Mouse (Mus musculus) ES-E14 (cell line): Measurements from ENCODE around the gene Lmf1. TPM values are rescaled to one million over a fixed set of nuclear protein-coding genes. Genes with fewer than 3 reads are reported as not detected.
A peak's percentile ranks its signal among the peaks of the same experiment; 100 is the strongest.

Source experiments
- DNase-seq: peaks from one replicate; pipeline ENCODE4 v3.0.0-alpha.2; 2013; ENCODE audit warnings: low read depth, low spot score
- H3K27ac ChIP-seq: 2 replicates; pipeline ENCODE4 v1.5.1; 2012; ENCODE audit warnings: low read depth, mild to moderate bottlenecking, low read length, moderate library complexity, mixed read lengths; ENCODE audit not compliant: poor library complexity, insufficient read depth, severe bottlenecking
- H3K36me3 ChIP-seq: 2 replicates; pipeline ENCODE4 v1.6.1; 2012; ENCODE audit warnings: mild to moderate bottlenecking, low read length, moderate library complexity, mixed read lengths; ENCODE audit not compliant: control insufficient read depth, poor library complexity, insufficient read depth, severe bottlenecking
- H3K4me1 ChIP-seq, 2 experiments: fragments of 150-350 bp in 1 of 2; sonication (generic) in 1 of 2; 2 replicates each; pipeline ENCODE4 v1.6.1; 2012; ENCODE audit warnings: low read length in 2 of 2, mild to moderate bottlenecking in 1 of 2, mixed read lengths in 1 of 2; ENCODE audit not compliant: control insufficient read depth in 2 of 2, insufficient read depth in 2 of 2, poor library complexity in 1 of 2
- H3K4me3 ChIP-seq, 2 experiments: fragments of 150-350 bp in 1 of 2; sonication (generic) in 1 of 2; 2 replicates each; pipeline ENCODE4 v1.5.1; 2012; ENCODE audit warnings: low read length in 2 of 2, low read depth in 1 of 2, mild to moderate bottlenecking in 1 of 2, mixed read lengths in 1 of 2; ENCODE audit not compliant: insufficient read depth in 1 of 2, poor library complexity in 1 of 2, severe bottlenecking in 1 of 2
- H3K9ac ChIP-seq: 2 replicates; pipeline ENCODE4 v1.6.1; 2012; ENCODE audit warnings: low read depth, mild to moderate bottlenecking, low read length, mixed read lengths; ENCODE audit not compliant: poor library complexity, insufficient read depth, severe bottlenecking
- H3K9me3 ChIP-seq: fragments of 150-350 bp; sonication (generic); 2 replicates; pipeline ENCODE4 v1.6.1; 2012; ENCODE audit warnings: low read depth, mild to moderate bottlenecking, low read length; ENCODE audit not compliant: control insufficient read depth, insufficient read depth
- CHD2 ChIP-seq: IDR thresholded peaks from 2 replicates; pipeline ENCODE4 v1.6.1; 2014; ENCODE audit warnings: mild to moderate bottlenecking, low read depth, low read length, inconsistent platforms
- HCFC1 ChIP-seq: IDR thresholded peaks from 2 replicates; pipeline ENCODE4 v1.6.1; 2012; ENCODE audit warnings: low read length, inconsistent platforms, borderline replicate concordance; ENCODE audit not compliant: insufficient read depth
- MAFK ChIP-seq: IDR thresholded peaks from 2 replicates; pipeline ENCODE4 v1.6.1; 2014; ENCODE audit warnings: mild to moderate bottlenecking, low read depth, low read length, inconsistent platforms; ENCODE audit not compliant: insufficient read depth
- ZC3H11A ChIP-seq: IDR thresholded peaks from 2 replicates; pipeline ENCODE4 v1.6.1; 2012; ENCODE audit warnings: low read depth, mild to moderate bottlenecking, inconsistent platforms, low read length, borderline replicate concordance
- ZNF384 ChIP-seq: IDR thresholded peaks from 2 replicates; pipeline ENCODE4 v1.6.1; 2012; ENCODE audit warnings: low read depth, low read length, inconsistent platforms
- in situ Hi-C, 2 experiments: fragments of 600-800 bp; cut with MboI; formaldehyde crosslinking; loops; one replicate each; pipeline ENCODE4 v1.15.1; 2025; ENCODE audit warnings: low sequenced_read_pairs in 2 of 2, inconsistent platforms in 1 of 2; ENCODE audit not compliant: unreplicated experiment in 2 of 2
- total RNA-seq: library from RNA; depleted of rRNA; stranded (reverse); fragments of 300-350 nt; gene quantifications from 2 replicates; pipeline ENCODE4 v1.2.3, GENCODE M21; 2012

Lmf1 gene
- total RNA-seq, 1 experiment: 16.6 TPM

DNA sequence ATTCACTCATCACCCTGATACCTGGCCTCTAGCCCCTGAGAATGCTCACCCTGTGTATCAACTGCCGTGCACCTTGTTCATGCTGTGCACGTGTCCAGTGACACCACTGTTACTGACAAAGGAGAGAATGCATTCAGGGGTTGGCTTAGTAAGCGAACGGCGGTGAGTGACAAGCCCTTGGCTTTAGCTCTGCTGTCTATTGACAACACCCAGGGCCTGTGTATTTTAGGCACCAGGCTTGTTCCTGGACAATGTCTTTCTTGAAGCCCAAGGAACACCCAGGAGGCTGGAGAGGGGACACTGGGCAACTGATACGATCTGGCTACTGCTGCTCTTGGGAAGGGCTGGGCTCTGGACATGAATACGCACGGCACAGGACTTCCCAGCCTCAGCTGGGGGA is 3.2 kb downstream of the Lmf1 start:
- Histone ChIP-seq H3K27ac (no peak overlapping the region), H3K9me3 (no peaks in the 10 kb centered on the region), H3K9ac (no peak overlapping the region), H3K4me3 (no peak overlapping the region), H3K36me3 (peaks cover 10% of the 10 kb centered on the region; the same call in 1 of the 2 replicates), H3K4me1 (peaks cover 2 to 3% of the 10 kb centered on the region in 2 experiments; a peak in 1 of 4 replicates)
- DNase-seq: no peak
- TF ChIP-seq CHD2: no peak
- no peak for TF ChIP-seq MAFK
- no peak for TF ChIP-seq ZC3H11A
- no peak for TF ChIP-seq HCFC1
- TF ChIP-seq ZNF384: no peak
- in situ Hi-C loops: no loop called here

GRCm38 (mm10) chr17:25583099-25583498 is 4.2 kb downstream of the Lmf1 start:
- no peak for DNase-seq
- in situ Hi-C loops: no loop called here
- Histone ChIP-seq H3K4me3 (no peak overlapping the region), H3K9me3 (no peaks in the 10 kb centered on the region), H3K27ac (no peak overlapping the region), H3K9ac (no peak overlapping the region), H3K36me3 (peaks cover 10% of the 10 kb centered on the region; the same call in 1 of the 2 replicates), H3K4me1 (peaks cover 2 to 3% of the 10 kb centered on the region in 2 experiments; a peak in 1 of 4 replicates)
- no peak for TF ChIP-seq MAFK
- TF ChIP-seq ZC3H11A: no peak
- TF ChIP-seq ZNF384: no peak
- TF ChIP-seq CHD2: no peak
- no peak for TF ChIP-seq HCFC1

DNA sequence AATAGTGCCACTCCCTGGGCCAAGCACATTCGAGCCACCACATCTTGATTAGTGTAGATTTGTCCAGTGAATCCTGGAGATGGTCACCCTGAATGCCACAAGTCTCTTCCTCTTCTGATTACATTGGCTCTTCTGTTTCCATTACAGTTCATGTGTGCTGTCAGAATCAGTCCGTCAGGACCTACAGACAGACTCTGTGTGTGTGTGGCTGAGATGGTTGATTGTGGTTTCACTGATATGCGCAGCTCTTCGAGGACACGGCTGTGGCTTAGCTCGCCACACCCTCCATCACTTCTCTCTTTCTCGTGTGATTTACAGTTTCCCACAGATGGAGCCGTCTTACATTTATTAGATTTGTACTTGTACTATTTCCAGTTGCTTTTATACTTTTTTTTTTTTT is 5.0 kb downstream of the Lmf1 start:
- H3K9me3 ChIP-seq: no peaks in the 10 kb centered on the region
- H3K4me1 ChIP-seq: peaks cover 0 to 3% of the 10 kb centered on the region in 2 experiments; a peak in 1 of 4 replicates
- no peak overlapping the region for H3K4me3 ChIP-seq
- H3K9ac ChIP-seq: no peak overlapping the region
- peaks cover 12% of the 10 kb centered on the region; the same call in 1 of the 2 replicates for H3K36me3 ChIP-seq
- H3K27ac ChIP-seq: 0 out of 2 replicates have a peak overlapping the region, but pooled peaks have one; percentile 25
- TF ChIP-seq ZC3H11A (no peak), MAFK (no peak), CHD2 (no peak), HCFC1 (no peak), ZNF384 (no peak)
- in situ Hi-C loops: no loop called here
- DNase-seq: no peak

DNA sequence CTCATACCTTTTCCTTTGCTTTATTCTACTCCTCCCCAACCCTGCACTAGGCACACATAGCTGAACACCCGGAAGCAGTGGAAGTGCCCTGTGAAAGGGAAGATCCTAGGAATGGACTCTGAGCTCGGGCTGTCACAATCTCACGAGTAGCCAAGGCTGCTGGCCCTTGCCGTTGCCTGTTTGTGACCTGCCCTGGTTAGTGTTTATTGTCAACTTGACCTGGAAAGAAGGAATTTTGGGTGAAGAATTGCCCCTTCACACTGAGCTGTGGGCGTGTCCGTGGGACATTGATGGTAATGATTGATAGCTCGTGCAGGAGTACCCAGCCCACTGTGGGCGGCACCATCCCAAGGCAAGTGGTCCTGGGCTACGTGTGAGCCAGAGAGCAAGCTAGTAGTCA is 5.8 kb downstream of the Lmf1 start:
- in situ Hi-C loops: no loop called here
- H3K4me3 ChIP-seq: no peak overlapping the region
- no peak for DNase-seq
- no peak overlapping the region for H3K9ac ChIP-seq
- H3K4me1 ChIP-seq: peaks cover 0 to 4% of the 10 kb centered on the region in 2 experiments; a peak in 1 of 4 replicates
- no peak overlapping the region for H3K27ac ChIP-seq
- peaks cover 12% of the 10 kb centered on the region; the same call in 1 of the 2 replicates for H3K36me3 ChIP-seq
- TF ChIP-seq ZC3H11A (no peak), MAFK (no peak), HCFC1 (no peak), CHD2 (no peak), ZNF384 (no peak)
- H3K9me3 ChIP-seq: no peaks in the 10 kb centered on the region

DNA sequence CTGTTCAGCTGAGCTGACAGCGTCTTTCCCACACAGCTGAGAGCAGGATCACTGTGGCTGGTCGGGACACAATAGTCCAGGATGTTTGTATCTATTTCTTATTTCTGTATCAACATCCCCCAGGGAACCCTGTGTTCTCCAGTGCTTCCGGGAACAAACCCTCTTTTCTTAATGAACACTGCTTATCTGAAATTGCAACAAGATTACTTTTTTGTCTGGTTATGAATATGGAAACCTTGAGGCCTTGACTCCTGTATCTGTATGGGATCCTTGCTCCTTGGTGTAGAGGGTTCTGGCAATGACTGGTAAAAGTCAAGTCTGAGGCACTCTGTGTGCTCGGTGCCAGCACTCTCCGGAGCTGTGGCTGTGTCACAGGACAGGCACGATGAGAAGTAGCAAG is 11.2 kb downstream of the Lmf1 start:
- TF ChIP-seq HCFC1 (no peak), CHD2 (no peak), MAFK (no peak), ZC3H11A (no peak), ZNF384 (no peak)
- no peaks in the 10 kb centered on the region for H3K9me3 ChIP-seq
- no peak overlapping the region for H3K9ac ChIP-seq
- no peak for DNase-seq
- no peak overlapping the region for H3K27ac ChIP-seq
- H3K4me3 ChIP-seq: no peak overlapping the region
- peaks cover 20% of the 10 kb centered on the region; the same call in 1 of the 2 replicates for H3K36me3 ChIP-seq
- 0 out of 4 replicates have a peak, but pooled peaks cover 0 to 2% of the 10 kb centered on the region in 2 experiments for H3K4me1 ChIP-seq
- in situ Hi-C loops: no loop called here
